Mouse (Mus musculus) olfactory bulb, adult 2 months (tissue): ENCODE results near the gene Akt3.

Source experiments
- CTCF ChIP-seq: fragments of 200-500 bp; IDR thresholded peaks from 2 replicates; pipeline ENCODE4 v1.5.1; 2012; ENCODE audit warnings: low read depth, mild to moderate bottlenecking, low read length, moderate library complexity; ENCODE audit not compliant: insufficient read depth
- POLR2A ChIP-seq: fragments of 200-500 bp; IDR thresholded peaks from 2 replicates; pipeline ENCODE4 v1.6.1; 2012; ENCODE audit warnings: mild to moderate bottlenecking, low read depth, low read length, moderate library complexity; ENCODE audit not compliant: insufficient read depth

- no peak for TF ChIP-seq POLR2A
- no peak for TF ChIP-seq CTCF
Measured at GRCm38 (mm10) chr1:177010607-177011302, 247.2 kb downstream of the Akt3 start.
